Mouse (Mus musculus) mesoderm, embryonic 11.5 days (tissue): ENCODE measurements around the gene Calml3.
"Not testable (repeated sequence)": the region's sequence is repeated elsewhere in the genome, so short reads cannot be mapped to it uniquely, and the experiment has no call there.

Source experiments
- DNase-seq: peaks from one replicate; pipeline ENCODE4 v3.0.0-alpha.2; 2012; ENCODE audit warnings: low read depth, low spot score

Calml3 gene

DNA sequence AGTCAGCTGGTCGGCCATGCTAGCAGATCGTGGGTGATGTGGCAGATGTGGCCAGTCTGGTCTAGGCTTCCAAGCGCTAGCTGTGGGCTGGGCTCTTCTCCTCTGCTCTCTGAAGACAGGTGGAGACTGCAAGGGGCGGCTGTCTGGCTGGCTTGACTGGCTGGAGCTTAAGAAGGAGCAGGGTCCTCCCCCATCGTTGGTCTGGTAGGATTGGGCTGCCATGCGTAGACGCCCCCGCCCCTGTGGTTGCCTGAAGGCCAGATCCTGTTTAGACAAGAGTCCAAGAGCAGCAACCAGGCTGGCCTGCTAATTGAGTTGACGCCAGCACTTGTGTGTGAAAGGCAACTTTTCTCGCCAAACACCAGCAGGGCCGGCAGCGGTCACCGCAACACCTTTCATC, at the start of gene Calml3:
TSS of gene Calml3 (minus strand) at position 131 of the 400 bp plus-strand sequence.
- DNase-seq: no peak

DNA sequence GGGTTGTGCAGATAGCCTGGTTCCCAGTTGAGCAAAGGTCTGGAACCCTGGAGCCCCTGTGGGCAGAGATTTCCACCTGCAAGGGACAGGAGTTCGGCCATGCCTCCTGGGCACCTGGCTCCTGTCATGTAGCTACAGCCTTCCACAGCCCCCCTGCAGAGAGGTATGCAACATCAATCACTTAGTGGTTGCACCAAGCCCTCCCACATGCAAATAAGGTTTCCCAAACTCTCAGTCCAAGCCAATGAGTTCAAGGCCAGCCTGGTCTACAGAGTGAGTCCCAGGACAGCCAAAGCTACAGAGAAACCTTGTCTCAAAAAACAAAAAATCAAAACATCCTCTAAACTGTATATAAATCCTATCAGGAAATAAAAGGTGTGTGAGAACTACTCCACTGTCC, 46.2 kb upstream of the Calml3 start:
- DNase-seq: no peak

DNA sequence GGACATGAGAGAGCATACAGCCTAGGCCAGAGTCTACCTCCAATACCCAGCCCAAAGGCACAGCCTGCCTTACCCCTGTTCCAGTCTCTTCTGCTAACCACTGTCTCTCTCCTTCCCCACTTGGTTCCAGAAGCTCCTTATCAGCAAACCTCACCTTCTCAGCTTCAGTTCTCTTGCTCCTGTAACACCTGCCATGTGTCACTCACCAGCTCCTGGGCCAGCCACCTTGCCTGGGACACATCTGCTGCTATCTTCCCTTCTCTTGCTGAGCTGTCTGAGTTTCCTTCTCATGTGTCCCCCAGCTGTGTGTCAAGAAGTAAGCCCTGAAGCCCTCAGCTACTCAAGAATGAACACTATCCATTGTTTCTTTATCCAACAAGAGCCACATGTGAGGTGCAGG, 36.5 kb upstream of the Calml3 start:
- DNase-seq: not testable (repeated sequence)

DNA sequence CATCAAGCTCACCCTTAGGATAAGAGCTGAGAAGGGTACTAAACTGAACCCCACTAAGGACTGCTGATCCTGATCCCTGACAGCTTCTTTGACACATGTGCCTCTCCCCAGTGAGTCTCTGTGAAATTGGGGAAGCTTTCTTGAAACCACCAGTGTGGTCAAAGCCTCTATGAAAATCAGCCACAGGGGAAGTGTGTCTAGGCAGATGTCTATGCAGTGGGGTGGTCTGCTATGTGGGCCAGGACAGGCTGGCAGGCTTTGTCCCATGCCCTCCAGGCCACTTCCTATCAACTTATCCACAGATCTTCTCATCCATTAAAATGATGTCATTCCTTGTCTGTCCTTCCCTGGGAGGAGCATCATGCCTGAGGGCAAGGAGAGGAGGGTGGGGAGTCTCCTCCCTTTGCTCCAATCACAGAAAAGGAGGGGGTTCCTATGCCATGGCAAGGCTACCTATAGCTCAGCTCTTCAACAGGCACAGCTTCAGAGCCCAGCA, 33.2 kb upstream of the Calml3 start, which contains the start of gene Calm4:
TSS of gene Calm4 (plus strand) at position 446 of the 496 bp plus-strand sequence.
- not testable (repeated sequence) for DNase-seq

DNA sequence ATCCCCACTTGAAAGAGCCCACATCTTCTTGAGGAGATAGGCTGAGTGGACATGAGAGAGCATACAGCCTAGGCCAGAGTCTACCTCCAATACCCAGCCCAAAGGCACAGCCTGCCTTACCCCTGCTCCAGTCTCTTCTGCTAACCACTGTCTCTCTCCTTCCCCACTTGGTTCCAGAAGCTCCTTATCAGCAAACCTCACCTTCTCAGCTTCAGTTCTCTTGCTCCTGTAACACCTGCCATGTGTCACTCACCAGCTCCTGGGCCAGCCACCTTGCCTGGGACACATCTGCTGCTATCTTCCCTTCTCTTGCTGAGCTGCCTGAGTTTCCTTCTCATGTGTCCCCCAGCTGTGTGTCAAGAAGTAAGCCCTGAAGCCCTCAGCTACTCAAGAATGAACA, 29.5 kb upstream of the Calml3 start:
- not testable (repeated sequence) for DNase-seq

DNA sequence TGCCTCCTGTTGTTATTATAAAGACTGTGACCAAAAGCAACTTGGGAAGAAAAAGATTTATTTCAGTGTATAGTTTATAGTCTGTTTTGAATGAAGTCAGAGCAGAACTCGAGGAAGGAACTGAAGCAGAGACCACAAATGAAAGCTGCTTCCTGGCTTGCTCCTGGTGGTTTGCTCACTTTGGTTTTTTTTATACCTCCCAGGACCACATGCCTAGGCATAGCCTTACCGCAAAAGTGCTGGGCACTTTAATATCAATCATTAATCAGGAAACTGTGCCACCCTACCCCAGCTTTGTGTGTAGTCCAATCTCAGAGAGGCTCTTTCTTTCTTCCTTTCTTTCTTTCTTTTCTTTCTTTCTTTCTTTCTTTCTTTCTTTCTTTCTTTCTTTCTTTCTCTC, 28.3 kb upstream of the Calml3 start:
- no peak for DNase-seq

DNA sequence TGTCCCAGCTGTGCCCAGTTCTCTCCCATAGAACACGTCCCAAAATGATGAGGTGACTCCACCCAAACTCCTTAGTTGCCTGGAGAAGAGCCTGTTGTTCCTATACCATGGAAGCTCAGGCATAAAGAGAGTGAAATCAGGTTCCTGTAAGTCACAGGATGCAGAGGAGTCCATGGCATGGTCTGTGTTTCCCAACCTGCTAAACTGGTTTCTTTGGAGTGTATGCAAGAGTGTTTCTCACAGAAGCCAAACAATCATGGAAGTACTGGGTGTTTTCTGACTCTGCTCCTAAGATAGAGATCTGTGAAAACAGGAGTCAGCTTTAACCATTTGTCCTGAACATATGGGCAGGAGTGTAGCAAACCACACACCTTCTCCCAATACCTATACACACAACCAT, 27.9 kb upstream of the Calml3 start:
- no peak for DNase-seq

DNA sequence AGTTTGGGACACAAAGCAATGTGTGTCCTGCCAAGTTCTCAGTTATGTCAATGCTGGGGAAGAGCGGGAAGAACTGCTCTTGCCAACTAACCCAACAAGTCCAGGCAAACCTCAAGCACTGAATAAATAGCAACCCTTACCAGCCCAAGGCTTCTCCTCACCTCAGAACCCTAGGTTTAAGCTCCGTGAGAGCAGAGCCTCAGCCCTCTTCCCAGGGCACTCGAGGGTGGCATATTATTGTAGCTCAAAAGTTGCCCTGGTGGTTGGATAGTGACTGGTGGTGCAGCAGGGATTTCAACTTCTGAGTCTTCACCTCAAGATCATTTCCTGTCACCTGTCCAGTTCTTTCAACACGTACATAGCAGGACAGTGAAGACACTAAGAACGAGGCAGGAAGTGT, 27.4 kb upstream of the Calml3 start:
- no peak for DNase-seq

DNA sequence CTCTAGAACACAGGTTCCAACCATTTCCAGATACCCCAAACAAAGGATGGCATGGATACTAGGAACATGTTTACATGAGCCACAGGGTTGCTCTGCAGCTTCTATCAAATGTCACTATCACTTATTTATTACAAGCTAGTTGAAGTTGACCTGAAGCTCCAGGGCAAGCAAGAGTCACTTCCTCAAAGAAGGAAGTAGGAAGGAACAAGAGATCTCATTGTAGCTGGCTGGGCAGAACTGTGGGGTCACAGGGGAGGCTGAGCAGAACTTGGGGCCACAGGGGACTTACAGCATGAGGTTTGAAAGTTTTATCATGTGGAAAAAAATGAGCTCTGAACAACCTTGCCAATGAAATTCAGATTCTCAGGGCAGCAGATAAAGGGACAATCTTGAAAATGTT, 21.6 kb upstream of the Calml3 start:
- no peak for DNase-seq

DNA sequence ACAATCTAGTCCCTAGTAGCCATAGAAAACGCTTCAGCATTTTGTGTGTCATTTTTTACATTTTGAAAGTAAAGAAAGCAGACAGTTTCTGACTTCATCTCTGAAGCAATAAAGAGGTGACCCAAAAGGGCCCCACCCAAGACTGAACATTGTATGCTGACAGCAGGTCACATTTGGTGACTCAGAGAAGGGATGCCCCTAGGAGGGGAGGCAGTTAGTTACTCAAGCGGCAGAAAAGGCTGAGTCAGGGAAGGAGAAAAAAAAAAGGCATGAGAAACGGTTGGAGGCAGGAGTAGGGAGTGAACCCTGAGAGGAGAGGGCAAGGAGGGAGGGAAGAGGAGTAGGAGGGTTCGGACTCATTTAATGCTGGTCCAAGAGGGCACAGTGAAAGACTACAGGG, 18.0 kb upstream of the Calml3 start:
- DNase-seq: no peak

DNA sequence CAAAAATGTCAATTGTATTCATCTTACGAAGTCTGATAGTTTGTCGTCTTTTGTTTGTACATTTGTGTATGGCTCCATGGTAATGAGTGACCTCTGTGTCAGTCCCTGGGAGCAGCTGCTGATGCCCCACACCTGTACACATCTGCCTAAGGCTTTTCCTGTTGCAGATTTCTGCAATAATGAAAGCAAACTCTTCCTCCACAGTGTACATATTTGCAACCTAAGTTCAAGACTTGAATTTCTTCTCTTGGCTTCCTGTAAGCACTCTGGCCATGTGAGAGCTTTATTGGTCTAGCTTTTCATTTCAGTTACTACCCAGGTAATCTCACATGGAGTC, 14.6 kb upstream of the Calml3 start:
- no peak for DNase-seq

DNA sequence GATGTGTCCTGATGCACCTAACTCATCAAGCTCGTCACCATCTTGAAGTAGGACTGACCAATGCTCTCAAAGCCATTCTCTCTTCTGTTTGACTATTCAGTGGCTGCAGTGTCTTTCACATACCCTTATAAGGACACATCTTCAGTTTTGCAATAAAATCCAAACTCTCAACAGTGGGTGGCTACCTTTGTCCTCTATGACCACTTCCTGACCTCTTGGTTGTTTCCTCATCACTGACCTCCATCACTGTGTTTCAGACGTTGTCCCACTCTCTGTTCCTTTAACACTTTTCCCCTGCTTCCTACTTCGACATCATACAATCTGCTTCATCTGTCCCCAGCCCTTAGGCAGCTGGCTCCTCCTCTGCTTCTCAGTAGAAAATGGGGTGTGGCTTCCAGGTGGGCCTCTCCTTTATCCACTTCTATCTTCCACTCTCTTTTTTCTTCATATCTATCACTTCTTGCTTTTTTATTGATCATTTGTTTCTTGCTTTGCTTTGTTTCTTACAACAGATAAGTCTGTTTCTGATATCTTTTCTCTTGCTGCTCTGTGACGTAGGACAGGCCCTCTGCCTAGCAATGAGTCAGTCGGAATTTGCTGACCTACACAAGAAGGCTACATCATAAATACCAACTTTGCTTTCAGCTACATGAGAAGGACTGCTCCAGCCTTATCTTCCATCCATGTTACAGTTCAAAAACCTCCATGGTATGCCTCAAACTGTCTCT, 14.1 kb upstream of the Calml3 start:
- DNase-seq: no peak

DNA sequence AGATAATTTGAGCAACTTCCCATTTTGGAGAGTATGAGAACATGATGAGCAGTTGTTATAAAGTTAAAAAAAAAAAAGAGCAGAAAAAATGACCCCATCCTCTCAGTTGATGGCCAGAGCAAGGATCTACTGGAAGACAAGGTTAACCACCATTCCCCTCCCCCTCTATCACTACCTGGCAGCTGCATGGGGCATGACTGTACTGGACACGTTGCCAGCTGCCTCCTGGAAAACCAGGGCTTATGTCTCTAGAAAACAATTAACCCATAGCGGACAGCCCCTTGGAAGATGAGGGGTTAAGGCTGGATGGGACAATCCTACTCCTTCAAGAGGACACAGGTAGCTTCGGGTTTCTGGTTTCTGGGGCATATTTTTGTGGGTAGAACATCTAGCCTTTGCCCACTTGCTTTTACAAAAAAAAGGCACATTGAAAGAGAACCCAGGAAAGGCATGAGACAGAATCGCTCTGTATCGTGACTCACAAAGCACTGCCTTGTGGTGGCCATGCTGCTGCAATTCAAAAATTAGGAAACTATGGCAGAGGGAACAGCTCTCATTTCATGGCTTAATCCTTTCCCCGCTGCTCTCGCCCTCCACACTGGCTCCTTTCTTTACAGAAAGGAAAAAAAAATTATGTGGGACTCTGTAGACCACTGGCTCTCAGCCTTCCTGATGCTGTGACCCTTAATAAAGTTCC, 3.2 kb upstream of the Calml3 start:
- no peak for DNase-seq

DNA sequence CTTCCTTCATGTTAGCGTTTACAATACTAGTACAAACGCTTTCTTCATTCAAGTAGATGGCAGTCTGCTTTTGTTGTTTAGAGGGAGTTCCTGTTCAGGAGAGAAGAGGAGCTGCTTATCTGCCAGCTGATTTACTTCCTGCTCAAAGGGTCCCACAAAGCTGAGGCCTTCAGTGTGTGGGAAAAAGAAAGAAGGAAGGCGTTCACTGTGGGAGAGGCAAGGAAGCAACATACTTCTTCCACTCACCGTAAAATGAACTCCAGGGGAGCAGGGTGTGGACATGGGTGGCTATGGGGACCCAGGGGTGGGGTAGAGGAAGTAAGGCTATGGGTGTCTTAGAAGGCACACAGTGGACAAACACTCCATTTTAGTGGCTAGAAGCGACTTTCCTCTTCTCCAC, 1.5 kb upstream of the Calml3 start:
- no peak for DNase-seq

DNA sequence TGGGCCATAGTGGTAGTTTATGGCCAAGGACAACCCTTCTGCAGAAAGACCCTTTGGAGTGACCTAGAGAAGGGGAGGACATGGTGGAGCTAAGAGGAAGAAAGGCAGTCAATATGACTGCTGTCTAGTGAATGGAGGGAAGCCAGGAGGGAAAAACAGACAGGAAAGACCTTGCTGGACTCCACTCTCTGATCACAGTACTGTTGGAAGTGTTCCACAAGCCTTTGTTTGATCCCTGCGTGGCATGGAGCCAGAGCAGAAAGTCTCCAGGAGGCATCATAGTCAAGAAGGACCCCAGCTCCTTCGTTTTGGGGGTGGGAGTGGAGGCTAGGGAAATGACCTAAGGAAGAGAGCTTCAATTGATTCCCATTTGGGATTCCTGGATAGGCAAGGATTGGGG, 1.0 kb upstream of the Calml3 start:
- DNase-seq: no peak

DNA sequence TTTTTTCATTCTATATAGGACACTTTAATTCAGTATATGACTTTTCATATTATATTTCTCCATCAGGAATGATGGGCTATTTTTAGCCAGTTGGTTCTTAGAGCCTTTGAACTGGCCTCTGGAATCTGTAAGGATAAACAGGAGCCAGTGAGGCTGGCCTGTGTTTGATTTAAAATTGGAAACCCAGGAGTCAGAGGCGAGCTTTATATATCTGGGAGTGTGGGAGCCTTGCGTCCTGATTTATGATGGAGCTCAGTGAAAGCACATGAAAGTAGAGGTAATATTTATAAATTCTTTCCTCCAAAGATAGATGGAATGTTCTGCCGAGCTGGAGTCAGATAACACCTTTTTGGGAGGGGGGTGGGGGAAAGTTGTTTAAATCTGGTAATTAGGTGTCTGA, 4.7 kb downstream of the Calml3 start:
- peak; percentile 44 for DNase-seq

DNA sequence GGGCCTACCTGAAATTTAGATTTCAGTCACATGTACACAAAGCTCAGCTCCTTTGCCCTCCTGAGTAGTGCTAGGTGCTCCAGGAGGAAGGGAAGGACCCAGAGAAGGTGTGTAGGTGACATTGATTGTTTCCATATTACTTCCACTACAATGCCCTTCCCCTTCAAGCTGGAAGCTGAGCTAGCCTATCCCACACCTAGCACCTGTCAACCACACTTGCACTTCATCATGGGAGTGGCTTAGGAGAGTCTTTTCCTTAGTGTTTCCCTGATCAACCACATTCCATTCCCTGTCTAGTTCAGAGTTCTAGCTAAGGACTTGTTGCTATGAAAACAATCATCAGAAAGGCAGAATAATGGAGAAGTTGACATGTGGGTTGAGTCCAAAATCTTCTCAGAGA, 5.4 kb downstream of the Calml3 start:
- no peak for DNase-seq

DNA sequence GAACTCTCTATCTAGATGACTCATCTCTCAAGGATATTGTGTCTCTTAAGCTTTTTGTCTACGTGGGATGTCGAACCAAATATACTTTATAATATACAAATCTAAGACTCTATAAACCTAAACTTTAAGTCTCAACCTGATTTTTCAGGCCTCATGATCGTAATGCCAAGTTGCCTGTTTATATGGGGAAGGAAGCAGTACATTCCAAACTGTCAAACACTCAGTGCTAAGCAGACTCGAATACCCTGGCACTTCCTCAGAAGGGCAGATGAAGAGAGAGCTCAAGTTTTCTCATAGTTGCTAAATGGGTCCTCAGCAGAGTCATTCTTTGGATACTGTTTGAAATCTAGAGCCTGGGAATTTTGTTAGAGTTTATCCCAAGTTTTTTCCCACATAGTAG, 7.5 kb downstream of the Calml3 start:
- DNase-seq: no peak

DNA sequence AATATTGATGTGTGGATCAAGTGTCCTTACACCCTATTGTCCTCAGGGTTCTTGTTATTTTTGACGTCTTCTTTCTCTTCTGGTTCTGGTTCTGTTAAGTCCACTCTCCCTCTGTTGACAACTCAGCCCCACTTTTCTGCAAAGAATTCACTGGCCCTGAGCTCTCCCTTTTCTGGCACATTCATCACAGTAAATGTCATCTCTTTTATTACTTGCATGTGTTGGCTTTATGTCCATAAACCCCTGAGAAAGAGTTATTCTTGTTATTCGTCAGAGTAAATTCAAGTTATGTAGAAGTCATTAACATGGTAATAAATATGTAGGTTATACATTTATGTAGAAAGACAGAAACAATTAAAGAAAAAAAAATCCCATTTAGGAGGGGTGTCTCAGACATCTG, 14.6 kb downstream of the Calml3 start:
- peak; percentile 29 for DNase-seq

DNA sequence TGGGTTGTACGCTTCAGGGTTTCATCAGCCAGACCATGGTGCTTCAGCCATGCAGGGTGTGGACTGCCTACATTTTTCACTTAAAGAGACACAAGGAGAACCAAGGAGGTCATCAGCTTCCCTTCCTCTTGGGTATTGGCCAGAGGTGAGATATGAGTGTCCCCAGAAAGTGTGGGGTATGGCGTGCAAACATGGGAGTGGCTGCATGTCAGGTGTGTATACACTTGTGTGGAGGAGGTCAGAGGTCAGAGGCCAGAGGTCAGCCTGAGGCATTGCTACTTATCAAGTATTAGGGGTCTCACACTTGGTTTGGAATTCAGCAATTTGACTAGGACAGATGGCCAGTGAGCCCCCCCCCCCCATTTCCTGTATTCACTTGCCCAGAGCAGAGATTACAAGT, 15.5 kb downstream of the Calml3 start:
- no peak for DNase-seq

DNA sequence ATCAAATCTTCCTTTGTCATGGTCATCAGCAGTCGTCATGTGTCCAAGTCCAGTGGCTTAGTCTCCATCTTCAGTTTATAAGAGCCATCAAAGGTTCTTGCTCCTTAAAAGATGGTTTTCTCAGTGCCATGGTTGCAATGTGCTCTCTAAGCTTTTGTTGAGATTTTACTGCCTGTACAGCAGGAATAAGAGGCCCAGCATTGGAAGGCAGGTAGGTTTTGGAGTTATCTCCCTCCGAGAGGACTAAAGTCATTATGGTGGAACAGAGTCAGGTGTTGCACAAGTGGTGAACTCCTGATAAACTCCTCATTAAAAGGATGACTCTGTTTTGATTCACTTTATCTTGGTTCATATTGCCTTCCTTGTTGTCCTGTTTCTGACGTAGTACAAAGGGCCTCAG, 16.5 kb downstream of the Calml3 start:
- no peak for DNase-seq

DNA sequence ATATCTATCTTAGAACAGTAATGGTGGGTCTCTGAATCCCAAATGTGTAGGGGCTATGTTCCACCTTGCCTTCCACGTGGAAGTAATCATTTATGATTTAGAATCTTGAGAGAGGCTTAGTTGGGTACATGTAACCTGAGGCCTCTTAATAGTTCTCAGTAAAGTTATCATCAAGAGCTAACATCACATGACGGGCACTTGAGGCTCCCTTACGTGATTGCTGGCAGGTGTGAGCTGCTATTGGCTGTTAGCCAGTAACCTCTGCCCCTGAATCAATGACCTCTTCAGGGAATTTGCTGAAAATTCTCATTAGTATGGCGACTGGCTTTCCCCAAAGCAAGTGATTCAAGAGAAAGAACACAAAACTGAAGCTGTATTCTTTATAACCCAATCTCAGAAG, 17.0 kb downstream of the Calml3 start:
- DNase-seq: no peak

DNA sequence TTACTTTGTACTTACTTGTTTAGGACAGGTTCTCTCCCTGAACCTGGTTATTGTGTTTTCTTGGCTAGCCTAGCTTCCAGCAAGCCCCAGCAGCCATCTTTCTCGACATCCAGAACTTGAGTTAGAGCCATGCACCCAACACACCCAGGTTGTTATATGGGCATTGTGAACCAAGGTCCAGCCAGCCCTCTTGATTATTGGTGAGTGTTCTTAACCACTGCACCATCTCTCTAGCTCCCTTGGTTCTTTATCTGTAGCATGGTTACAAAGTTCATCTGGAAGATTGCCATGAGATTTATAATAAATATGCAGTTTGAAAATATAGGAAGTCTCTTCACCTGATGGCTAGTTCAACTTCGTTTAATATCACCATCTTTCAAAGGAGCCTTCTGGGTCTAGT, 20.5 kb downstream of the Calml3 start:
- DNase-seq: no peak
